Mouse (Mus musculus): ENCODE results near the gene Islr2.

The Islr2 gene

GRCm38 (mm10) chr9:58150733-58151361 is 53.3 kb downstream of the Islr2 start:
- no peak for DNase-seq (ENCODE audit: low spot score)

- no peak for DNase-seq (ENCODE audit: low spot score)
These were observed 55.3 kb downstream of the Islr2 start for GRCm38 (mm10) chr9:58148806-58149205.

Data from c-Kit-positive CD71-positive TER-119-positive erythroid progenitor cells, embryonic 14.5 days (primary cell).